Mouse (Mus musculus) E14TG2a.4 (cell line): ENCODE data around the gene Fyco1.

ENCODE experiments used
- CTCF ChIP-seq: conservative IDR thresholded peaks from 2 replicates; pipeline ENCODE4 v1.5.1; 2014; ENCODE audit warnings: low read length
- NANOG ChIP-seq: IDR thresholded peaks from 2 replicates; pipeline ENCODE4 v1.6.1; 2014; ENCODE audit warnings: borderline replicate concordance, low read length, mixed read lengths

- TF ChIP-seq CTCF = no peak
- no peak for TF ChIP-seq NANOG
Measured at GRCm38 (mm10) chr9:123758156-123758555, 93.5 kb downstream of the Fyco1 start.
